Comparison of ENCODE assay signal across 7 mouse cellular contexts in the genomic region with DNA sequence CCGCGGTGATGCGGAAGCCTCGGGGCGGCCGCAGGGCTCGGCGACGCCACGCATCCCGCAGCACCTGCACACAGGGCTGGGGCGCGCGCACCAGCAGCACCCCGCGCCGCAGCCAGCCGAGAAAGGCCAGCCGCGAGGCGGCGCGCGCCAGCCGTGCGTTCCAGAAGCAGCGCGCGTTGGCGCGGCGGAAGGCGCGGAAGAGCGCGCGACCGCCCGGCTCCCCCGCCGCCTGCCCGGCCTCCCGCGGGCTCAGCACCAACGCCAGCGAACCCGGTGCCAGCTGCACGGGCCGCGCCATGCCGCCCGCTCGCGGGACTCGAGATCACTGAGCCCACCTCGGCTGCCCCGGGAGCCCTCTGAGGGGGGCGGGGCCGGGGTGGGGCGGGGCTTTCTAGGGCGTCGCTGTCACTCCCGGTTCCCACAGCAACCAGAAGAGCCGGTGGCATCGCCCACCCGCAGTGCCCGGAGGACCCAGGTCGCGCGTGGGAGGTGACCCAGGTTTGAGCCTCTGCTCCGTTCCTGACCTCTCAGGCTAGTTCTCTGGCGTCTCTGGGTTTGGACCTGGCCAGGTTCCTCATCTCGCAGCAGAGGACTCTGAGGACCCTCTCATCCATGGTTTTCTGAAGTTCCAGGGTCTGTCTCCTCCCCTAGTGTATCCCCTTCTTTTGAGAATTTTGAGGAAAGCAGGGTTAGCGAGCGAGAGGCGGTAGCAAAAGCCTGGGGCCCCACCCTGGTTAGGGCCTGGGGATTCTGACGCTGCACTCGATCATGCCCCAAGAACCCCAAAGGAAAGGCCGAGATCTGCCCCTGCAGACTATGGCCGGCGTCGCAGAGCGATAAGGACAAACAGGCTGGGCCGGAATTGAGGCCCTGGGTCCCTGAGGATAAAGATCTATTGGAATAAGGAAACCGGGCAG. TPM values are rescaled to one million over a fixed set of nuclear protein-coding genes. Genes with fewer than 3 reads are reported as not detected.
A peak's percentile ranks its signal among the peaks of the same experiment; 100 is the strongest.
DNase-seq lines count a peak whose midpoint lies in the region; ATAC-seq and TF ChIP-seq lines count a peak whose summit lies in the region.

TSS of gene Stox1 (minus strand) at position 358 of the 917 bp plus-strand sequence.

- peak; percentile 36; the same call in 1 of the 2 replicates for TF ChIP-seq CTCF in kidney, adult 2 months (conservative IDR thresholded peaks at IDR 0.05; ENCODE audit: insufficient read depth, insufficient read length, low read depth, low read length)

- peak; percentile 75 for ATAC-seq in limb, embryonic 11.5 days (ENCODE audit: insufficient number of reproducible peaks, low FRiP score, low TSS enrichment, low read depth)
- peak; percentile 90 for ATAC-seq in midbrain, embryonic 12.5 days (ENCODE audit: low FRiP score, low read depth)

- no peaks in the 10 kb centered on the region for H3K9me3 ChIP-seq in limb, embryonic 11.5 days (ENCODE audit: control insufficient read depth, low read length)
- no peaks in the 10 kb centered on the region for H3K9me3 ChIP-seq in midbrain, embryonic 12.5 days

- peaks cover 2% of the 10 kb centered on the region; the same call in 1 of the 2 replicates for H3K27me3 ChIP-seq in kidney, adult 2 months (replicated peaks; ENCODE audit: control insufficient read depth, insufficient read depth, low read length)
- H3K27me3 ChIP-seq in limb, embryonic 11.5 days (ENCODE audit: control insufficient read depth, insufficient read depth, low read length): 0 out of 2 replicates have a peak, but pooled peaks cover 6% of the 10 kb centered on the region
- peaks cover 44% of the 10 kb centered on the region for H3K27me3 ChIP-seq in midbrain, embryonic 12.5 days

- peak within 1 kb of the TSS; percentile 92 for H3K4me2 ChIP-seq in limb, embryonic 11.5 days (ENCODE audit: low read depth, severe bottlenecking)
- H3K4me2 ChIP-seq in midbrain, embryonic 12.5 days (replicated peaks): peak within 1 kb of the TSS; percentile 92

- H3K4me3 ChIP-seq in kidney, adult 2 months (ENCODE audit: insufficient read depth, low read depth, low read length): peak within 1 kb of the TSS; percentile 84
- H3K4me3 ChIP-seq in limb, embryonic 11.5 days (ENCODE audit: low read depth, low read length): peak within 1 kb of the TSS; percentile 72
- peak within 1 kb of the TSS; percentile 81 for H3K4me3 ChIP-seq in midbrain, embryonic 12.5 days

- no peaks in the 10 kb centered on the region for H3K36me3 ChIP-seq in kidney, adult 2 months (ENCODE audit: control insufficient read depth, insufficient read depth, low read length)
- H3K36me3 ChIP-seq in limb, embryonic 11.5 days (ENCODE audit: control insufficient read depth, insufficient read depth, low read length): no peaks in the 10 kb centered on the region
- H3K36me3 ChIP-seq in midbrain, embryonic 12.5 days: no peaks in the 10 kb centered on the region

- H3K9ac ChIP-seq in limb, embryonic 11.5 days (ENCODE audit: low read length): peak within 1 kb of the TSS; percentile 66
- H3K9ac ChIP-seq in midbrain, embryonic 12.5 days (replicated peaks): peak within 1 kb of the TSS; percentile 62

- no peak for TF ChIP-seq POLR2A in kidney, adult 2 months (IDR thresholded peaks at IDR 0.05; ENCODE audit: low read depth, low read length)

- peak; percentile 75 for DNase-seq in adrenal gland, postnatal 10 days
- peak; percentile 86 for DNase-seq in embryo, embryonic 11 days
- peak; percentile 27 to 52 for DNase-seq in heart, adult 18-20 months
- peak; percentile 44 for DNase-seq in kidney, adult 2 months
- peak; percentile 72 for DNase-seq in limb, embryonic 11.5 days (ENCODE audit: low spot score)
- DNase-seq in spleen, postnatal 10 days (ENCODE audit: low spot score in 2 of 2): peak; percentile 21 to 67

- no peak within 1 kb of the TSS for H3K27ac ChIP-seq in kidney, adult 2 months (ENCODE audit: insufficient read depth, low read depth, low read length)
- no peak within 1 kb of the TSS for H3K27ac ChIP-seq in limb, embryonic 11.5 days (replicated peaks; ENCODE audit: low read depth, low read length)
- no peak within 1 kb of the TSS for H3K27ac ChIP-seq in midbrain, embryonic 12.5 days (replicated peaks)

- 5% methylated on average over 72 of the region's 85 CpGs for WGBS in kidney, adult 2 months
- WGBS in limb, embryonic 11.5 days: 2% methylated on average over 72 of the region's 85 CpGs
- WGBS in midbrain, embryonic 12.5 days: 1% methylated on average over 77 of the region's 85 CpGs

- 0 out of 2 replicates have a peak, but pooled peaks cover 3% of the 10 kb centered on the region for H3K4me1 ChIP-seq in kidney, adult 2 months (ENCODE audit: control insufficient read depth, insufficient read depth, low read length)
- no peaks in the 10 kb centered on the region for H3K4me1 ChIP-seq in limb, embryonic 11.5 days (ENCODE audit: control insufficient read depth, insufficient read depth, low read length)
- H3K4me1 ChIP-seq in midbrain, embryonic 12.5 days: peaks cover 11% of the 10 kb centered on the region

RNA-seq across cellular contexts. Expression of gene Stox1, which starts in this region (rescaled TPM):
- total RNA-seq in adrenal gland, postnatal 10 days (2021): 1 to 10 TPM; 1.1 to 1.8 TPM
- total RNA-seq in heart, adult 18-20 months (2021): 1 to 10 TPM in 1 of 2 experiments, under 1 TPM in 1; 0.89 to 1.2 TPM
- 0.16 and 0.33 TPM in 2 replicates for polyA plus RNA-seq in kidney, adult 2 months (2012; rRNA removed)
- polyA plus RNA-seq in limb, embryonic 11.5 days (2014; fragmentation: Nextera tagmentation; extraction: Ambion mirVana): 0.64 and 1.4 TPM in 2 replicates
- polyA plus RNA-seq in midbrain, embryonic 12.5 days (2016; fragmentation: Nextera tagmentation; extraction: Ambion mirVana): 2.1 and 2.8 TPM in 2 replicates

Comparison
In these comparisons a context has a peak if more than half of its experiments do, and no peak if none do; other contexts are left out.
1. Peak in DNase-seq and H3K4me3 ChIP-seq in kidney, adult 2 months; RNA of the gene not detected or under 1 TPM.